Mouse (Mus musculus) layer of hippocampus, adult 9-10 months (tissue): Measurements from ENCODE around the gene Map2k3.
"Not testable (repeated sequence)": the region's sequence is repeated elsewhere in the genome, so short reads cannot be mapped to it uniquely, and the experiment has no call there.

Experiments
- DNase-seq: peaks from one replicate; pipeline ENCODE4 v3.0.0; 2022; ENCODE audit warnings: low spot score

Gene Map2k3

GRCm38 (mm10) chr11:60931869-60932481 lies at the start of gene Map2k3:
Gene Map2k3 (plus strand): TSS chr11:60932033.
- peak; percentile 84 for DNase-seq

DNA sequence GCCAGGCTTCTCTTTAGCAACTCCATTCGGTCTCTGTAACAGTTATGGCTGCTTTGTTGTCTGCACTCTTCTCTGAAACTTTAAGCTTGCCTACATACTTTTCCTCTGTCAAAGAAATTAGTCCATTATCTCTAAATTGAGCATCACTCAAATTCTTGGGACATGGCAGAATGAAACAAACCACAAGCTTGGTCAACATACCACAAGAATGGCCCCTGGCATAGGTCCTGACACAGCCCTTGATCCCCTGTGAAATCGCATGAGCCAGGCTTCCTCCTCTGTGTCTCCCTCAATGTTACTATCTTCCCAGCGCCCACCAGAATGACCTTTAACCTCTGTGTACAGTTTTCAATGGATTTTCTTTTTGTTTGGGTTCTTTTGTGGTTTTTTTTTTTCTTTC lies 49.4 kb upstream of the Map2k3 start:
- no peak for DNase-seq

GRCm38 (mm10) chr11:60886986-60887385 lies 44.8 kb upstream of the Map2k3 start:
- DNase-seq: not testable (repeated sequence)

GRCm38 (mm10) chr11:60889861-60890260 lies 42.0 kb upstream of the Map2k3 start:
- no peak for DNase-seq

GRCm38 (mm10) chr11:60890286-60890685 lies 41.5 kb upstream of the Map2k3 start:
- DNase-seq: no peak

- no peak for DNase-seq
These were observed 41.1 kb upstream of the Map2k3 start for GRCm38 (mm10) chr11:60890744-60891143.

DNA sequence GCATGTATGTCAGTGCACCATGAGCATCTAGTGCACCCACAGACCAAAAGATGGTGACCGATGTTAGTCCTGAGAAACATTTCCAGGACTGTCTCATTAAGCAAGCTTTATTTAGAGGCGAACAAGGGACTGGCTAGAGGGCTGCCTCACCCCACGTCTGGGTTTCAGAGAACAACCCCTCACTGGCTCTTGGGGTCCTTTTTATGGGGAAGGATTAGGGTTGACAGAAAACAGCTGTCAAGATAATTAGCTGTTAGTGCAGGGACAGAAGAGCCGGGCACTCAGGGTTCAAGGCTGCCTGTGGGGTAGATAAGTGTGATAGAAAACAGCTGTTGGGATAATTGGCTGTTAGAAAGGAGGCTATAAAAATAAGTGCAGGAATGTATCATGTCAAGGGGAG lies 35.9 kb upstream of the Map2k3 start:
- no peak for DNase-seq

DNA sequence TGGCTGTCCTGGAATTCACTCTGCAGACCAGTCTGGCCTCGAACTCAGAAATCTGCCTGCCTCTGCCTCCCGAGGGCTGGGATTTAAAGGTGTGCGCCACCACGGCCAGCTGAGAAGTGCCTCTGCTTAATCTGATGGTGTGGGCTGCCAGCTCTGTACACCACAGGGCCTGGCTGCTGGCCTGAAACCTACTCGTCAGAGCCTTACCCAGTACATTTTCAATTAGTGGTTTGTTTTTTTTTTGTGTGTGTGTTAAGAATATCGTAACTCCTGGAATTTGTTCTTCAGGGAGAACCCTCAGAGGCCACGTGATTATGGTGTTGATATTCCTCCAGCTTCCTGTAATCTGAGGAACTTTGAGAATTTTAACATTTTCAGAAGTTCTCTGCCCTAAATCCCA lies 29.8 kb upstream of the Map2k3 start:
- no peak for DNase-seq

DNA sequence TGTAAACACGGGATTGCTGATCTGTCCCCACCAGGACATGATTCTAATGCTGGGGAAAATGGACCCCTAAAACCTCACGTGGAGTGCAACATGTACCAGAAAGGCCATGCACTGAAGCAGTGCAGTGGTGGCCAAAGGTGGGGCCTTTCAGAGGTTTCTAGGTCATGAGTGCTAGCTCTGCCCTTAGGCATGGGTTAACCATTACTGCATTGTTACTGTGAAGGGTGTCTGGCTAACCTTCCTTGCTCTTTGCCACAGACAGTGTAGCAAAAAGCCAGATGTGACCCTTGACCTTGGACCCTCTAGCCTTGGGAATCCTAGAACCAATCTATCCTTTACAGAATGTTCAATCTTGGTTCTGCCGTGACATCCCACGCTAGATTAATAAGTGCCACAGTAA lies 29.3 kb upstream of the Map2k3 start:
- DNase-seq: no peak

GRCm38 (mm10) chr11:60903661-60904061 lies 28.2 kb upstream of the Map2k3 start:
- no peak for DNase-seq

DNA sequence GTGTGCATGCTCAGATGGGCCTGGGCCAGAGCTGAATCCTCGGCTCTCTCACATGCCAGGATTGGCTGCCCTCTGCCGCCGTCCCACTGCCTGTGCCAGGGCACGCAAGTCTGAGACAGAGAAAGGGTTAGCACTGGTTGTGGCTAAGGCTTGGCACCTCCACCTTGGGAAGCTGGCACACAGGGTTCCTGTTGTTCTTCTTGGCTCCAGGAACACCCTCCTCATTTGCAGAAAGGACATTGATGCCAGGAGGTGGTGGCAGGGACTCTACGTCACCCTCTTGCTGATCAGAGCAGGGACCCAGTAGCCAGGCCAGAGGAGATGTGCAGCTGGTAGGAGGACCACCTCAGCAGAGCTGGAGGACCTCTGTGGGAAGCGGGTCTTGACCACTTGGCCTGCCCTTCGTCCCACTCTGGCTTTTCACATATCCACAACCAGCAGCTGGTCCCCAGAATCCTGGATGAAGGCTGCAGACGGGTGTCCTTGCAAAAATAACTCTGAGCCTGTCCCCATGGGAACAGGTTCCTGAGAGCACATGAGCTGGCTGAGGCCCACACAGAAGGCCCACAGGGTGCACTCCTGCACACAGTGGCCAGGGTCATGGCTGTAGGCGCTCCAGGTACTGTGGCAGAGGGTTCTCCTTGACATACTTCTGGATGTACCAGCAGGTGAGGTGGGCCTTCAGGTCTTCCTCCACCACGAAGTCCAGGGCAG lies 26.3 kb upstream of the Map2k3 start:
- no peak for DNase-seq

DNA sequence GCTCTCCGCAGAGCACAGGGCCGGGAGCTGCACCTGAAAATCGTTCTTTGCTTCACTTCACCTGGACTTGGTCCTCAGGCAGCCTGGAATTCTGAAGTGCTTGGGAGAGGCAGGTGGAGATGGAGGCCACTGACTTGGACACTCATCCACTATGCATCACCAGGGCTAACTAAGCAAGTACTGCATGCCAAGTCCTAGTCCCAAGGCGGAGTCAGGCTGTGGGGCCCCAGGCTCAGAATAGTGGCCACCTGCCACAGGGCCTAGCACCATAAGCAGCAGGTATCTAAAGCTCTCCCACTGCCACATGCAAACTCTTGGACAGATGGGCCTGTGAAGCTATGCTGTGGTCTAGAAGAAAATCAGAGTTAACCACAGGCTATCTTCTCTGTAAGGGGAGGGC lies 25.4 kb upstream of the Map2k3 start:
- DNase-seq: no peak

DNA sequence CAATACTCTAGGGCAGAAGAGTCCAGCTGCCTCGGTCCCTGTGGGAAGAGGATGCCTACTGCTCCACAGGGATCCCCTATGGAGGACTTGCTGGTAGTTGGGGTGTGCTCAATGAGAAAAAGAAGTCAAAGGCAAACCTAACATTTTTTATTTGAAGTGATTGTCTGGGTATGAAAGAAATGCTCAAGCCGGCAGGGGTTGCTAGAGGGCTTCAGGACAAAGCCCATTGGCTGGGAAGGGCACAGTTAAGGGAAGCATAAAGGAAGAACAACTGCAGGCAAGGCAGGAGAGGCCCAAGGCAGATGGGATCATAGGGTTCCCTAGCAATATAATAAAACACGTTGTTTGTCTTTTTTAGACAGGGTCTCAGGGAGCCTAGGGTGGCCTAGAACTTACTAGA lies 23.8 kb upstream of the Map2k3 start:
- no peak for DNase-seq

GRCm38 (mm10) chr11:60909626-60910025 lies 22.2 kb upstream of the Map2k3 start:
- DNase-seq: no peak

- no peak for DNase-seq
These were observed 19.3 kb upstream of the Map2k3 start for GRCm38 (mm10) chr11:60912525-60912973.

DNA sequence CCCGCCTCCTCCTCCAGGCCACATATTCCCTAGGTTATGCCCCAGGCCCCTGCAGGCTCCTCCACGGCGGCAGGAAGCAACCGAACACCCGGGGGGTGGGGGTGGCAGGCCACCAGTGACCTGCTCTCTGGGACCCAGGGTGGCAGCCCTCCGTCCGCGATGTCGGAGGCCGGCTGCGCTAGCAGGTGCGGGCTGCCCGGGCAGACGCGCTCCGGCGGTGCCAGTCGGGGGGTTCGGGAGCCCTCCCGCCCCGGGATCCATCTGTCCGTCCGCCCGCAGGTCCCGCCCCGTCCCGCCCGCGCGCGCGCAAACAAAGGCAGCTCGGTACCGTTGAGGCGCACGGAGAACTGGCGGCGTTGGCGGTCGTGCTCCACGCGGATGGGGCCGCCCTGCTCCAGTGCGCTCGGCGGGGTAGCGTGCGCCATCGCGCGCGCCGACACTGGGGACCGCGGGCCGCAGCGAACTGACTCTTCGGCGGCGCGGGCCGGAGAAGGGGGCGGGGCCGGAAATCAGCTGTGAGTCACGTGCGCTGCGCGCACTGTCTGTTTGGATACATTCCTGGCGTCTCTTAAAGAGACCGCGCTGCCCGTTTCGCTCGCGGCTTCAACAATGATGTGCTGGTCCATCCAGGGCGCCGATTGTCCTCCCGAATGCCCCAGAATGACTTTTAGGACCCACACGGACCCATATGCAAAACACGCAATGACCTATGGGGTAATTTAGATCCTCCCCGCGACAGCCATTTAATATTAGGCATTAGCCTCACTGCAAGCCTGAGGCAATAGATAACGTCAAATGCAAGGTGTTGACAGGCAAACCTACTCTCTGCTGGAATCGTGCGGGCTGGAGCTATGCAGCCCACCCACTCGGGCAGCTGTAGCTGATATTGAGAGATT lies 18.3 kb upstream of the Map2k3 start:
- peak; percentile 77 for DNase-seq

GRCm38 (mm10) chr11:60914491-60914890 lies 17.3 kb upstream of the Map2k3 start, which contains the start of gene Natd1:
Gene Natd1 (minus strand): TSS chr11:60914750.
- DNase-seq: no peak

- DNase-seq: no peak
These were observed 16.6 kb upstream of the Map2k3 start for GRCm38 (mm10) chr11:60915201-60915600.

DNA sequence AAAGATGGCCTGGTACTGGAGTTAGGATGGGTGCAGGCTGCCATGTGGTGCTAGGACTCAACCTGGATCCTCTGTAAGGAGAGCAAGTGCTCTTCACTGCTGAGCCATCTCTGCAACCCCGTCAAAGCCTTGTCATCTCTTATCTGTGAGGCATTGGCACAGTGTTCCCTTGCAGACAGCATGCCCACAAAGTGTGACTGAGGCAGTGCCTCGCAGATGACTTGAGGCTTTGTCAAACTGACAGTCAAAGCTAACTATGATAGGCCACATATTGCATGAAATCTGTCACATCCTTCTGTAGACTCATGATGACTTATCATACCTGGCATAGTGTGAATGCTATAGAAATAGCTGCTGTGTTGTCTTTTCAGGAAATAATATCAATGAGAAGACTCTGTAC lies 11.8 kb upstream of the Map2k3 start:
- DNase-seq: no peak

- no peak for DNase-seq
These were observed 9.6 kb upstream of the Map2k3 start for GRCm38 (mm10) chr11:60922195-60922594.

- DNase-seq: no peak
These were observed 8.9 kb upstream of the Map2k3 start for GRCm38 (mm10) chr11:60922964-60923363.

GRCm38 (mm10) chr11:60924498-60924897 lies 7.3 kb upstream of the Map2k3 start:
- no peak for DNase-seq

DNA sequence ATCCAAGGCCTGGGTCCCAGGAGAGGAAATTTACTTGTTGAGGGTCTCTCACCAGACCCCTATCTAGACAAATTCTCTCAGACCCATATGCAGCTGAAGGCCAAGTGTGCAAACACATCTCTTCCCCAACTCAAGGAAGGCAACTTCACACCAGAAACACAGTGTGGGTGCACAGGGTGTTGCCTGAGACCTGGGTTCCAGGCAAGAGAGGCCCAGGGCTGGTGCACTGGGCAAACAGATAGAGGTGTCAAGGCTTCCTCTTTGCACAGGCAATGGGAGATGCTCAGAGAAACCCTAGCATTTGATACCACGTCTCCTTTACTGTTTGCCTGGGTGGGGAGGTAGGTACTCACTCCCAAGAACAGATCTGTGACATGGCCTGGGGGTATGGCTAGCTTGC lies 6.9 kb upstream of the Map2k3 start:
- DNase-seq: no peak
